Mouse (Mus musculus): ENCODE results near the gene Mrpl23. TPM values are rescaled to one million over a fixed set of nuclear protein-coding genes. Genes with fewer than 3 reads are reported as not detected.

Mrpl23 gene
- total and polyA plus RNA-seq, 3 experiments = 11.4 to 48.2 TPM; not detected in 1

GRCm38 (mm10) chr7:142542771-142543303 is 10.4 kb downstream of the Mrpl23 start:
- H3K4me3 ChIP-seq (ENCODE audit: control insufficient read depth in 1 of 2, insufficient read depth in 1 of 2, low read depth in 2 of 2, low read length in 2 of 2) = no peak overlapping the region
- H3K9ac ChIP-seq (ENCODE audit: control insufficient read depth, low read depth, low read length, poor library complexity, severe bottlenecking) = no peak overlapping the region
- no peaks in the 10 kb centered on the region for H3K27me3 ChIP-seq (ENCODE audit: control insufficient read depth in 1 of 2, insufficient read depth in 2 of 2, low read length in 2 of 2)
- H3K79me2 ChIP-seq (ENCODE audit: control insufficient read depth, insufficient read depth, low read length, poor library complexity) = no peaks in the 10 kb centered on the region
- no peak for TF ChIP-seq ZC3H11A (IDR thresholded peaks at IDR 0.05; ENCODE audit: low read depth, low read length)
- no peak for TF ChIP-seq JUND (IDR thresholded peaks at IDR 0.05; ENCODE audit: low read depth, low read length)
- TF ChIP-seq RCOR1 (IDR thresholded peaks at IDR 0.05; ENCODE audit: low read depth, low read length) = no peak
- no peak for TF ChIP-seq POLR2AphosphoS2 (IDR thresholded peaks at IDR 0.05; ENCODE audit: low read length)
- no peaks in the 10 kb centered on the region for H3K9me3 ChIP-seq (replicated peaks; ENCODE audit: insufficient read depth, low read length)
- H3K36me3 ChIP-seq (ENCODE audit: control insufficient read depth in 1 of 2, insufficient read depth in 2 of 2, low read length in 2 of 2) = no peaks in the 10 kb centered on the region; a peak in 1 of 4 replicates
- no peak for DNase-seq (ENCODE audit: low read depth, low spot score)
- no peak overlapping the region for H3K27ac ChIP-seq (ENCODE audit: control insufficient read depth, low read depth, low read length)
- H3K4me1 ChIP-seq (ENCODE audit: control insufficient read depth in 1 of 2, insufficient read depth in 2 of 2, low read length in 2 of 2) = no peaks in the 10 kb centered on the region

DNA sequence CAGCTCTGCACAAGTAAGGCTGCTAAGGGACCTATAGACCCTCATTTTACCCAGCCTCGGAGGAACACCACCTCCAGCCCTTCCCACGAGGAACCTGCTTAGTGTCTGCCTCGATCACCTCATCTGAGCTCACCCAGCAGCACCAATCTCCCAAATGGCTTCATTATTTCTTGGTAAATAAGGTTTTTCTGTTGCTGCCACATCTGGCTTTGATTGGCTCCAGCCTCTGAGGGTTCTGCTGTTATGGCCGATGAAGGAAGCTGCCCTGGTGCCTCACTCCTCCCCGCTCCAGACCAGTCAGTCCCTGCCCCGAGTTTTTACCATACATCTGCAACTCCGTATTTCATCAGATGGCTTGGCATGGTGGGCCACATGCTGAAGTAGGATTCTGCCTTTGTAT is 13.5 kb downstream of the Mrpl23 start:
- H3K9me3 ChIP-seq (replicated peaks; ENCODE audit: insufficient read depth, low read length) = no peaks in the 10 kb centered on the region
- H3K4me1 ChIP-seq (ENCODE audit: control insufficient read depth in 1 of 2, insufficient read depth in 2 of 2, low read length in 2 of 2) = no peaks in the 10 kb centered on the region
- H3K27ac ChIP-seq (ENCODE audit: control insufficient read depth, low read depth, low read length) = no peak overlapping the region
- no peak overlapping the region for H3K9ac ChIP-seq (ENCODE audit: control insufficient read depth, low read depth, low read length, poor library complexity, severe bottlenecking)
- H3K36me3 ChIP-seq (ENCODE audit: control insufficient read depth in 1 of 2, insufficient read depth in 2 of 2, low read length in 2 of 2) = no peaks in the 10 kb centered on the region
- no peak overlapping the region for H3K4me3 ChIP-seq (ENCODE audit: control insufficient read depth in 1 of 2, insufficient read depth in 1 of 2, low read depth in 2 of 2, low read length in 2 of 2)
- no peaks in the 10 kb centered on the region for H3K27me3 ChIP-seq (ENCODE audit: control insufficient read depth in 1 of 2, insufficient read depth in 2 of 2, low read length in 2 of 2)
- TF ChIP-seq MEF2A (IDR thresholded peaks at IDR 0.05; ENCODE audit: extremely low read depth, insufficient replicate concordance, low read depth, low read length, poor library complexity, severe bottlenecking) (no peak), MAFK (IDR thresholded peaks at IDR 0.05; ENCODE audit: borderline replicate concordance, low read depth, low read length) (no peak), SMC3 (IDR thresholded peaks at IDR 0.05; ENCODE audit: low read depth, low read length) (no peak), TAL1 (IDR thresholded peaks at IDR 0.05; ENCODE audit: low read length) (no peak), NRF1 (IDR thresholded peaks at IDR 0.05; ENCODE audit: insufficient read depth, low read depth, low read length, poor library complexity, severe bottlenecking) (no peak), ZC3H11A (IDR thresholded peaks at IDR 0.05; ENCODE audit: low read depth, low read length) (no peak), MXI1 (IDR thresholded peaks at IDR 0.05; ENCODE audit: low read depth, low read length) (no peak), CHD1 (IDR thresholded peaks at IDR 0.05; ENCODE audit: low read depth, low read length) (no peak), MYB (IDR thresholded peaks at IDR 0.05; ENCODE audit: low read depth, low read length) (no peak), GABPA (IDR thresholded peaks at IDR 0.05; ENCODE audit: low read depth, low read length) (no peak), NELFE (IDR thresholded peaks at IDR 0.05; ENCODE audit: low read depth, low read length) (no peak), KAT2A (conservative IDR thresholded peaks at IDR 0.05; ENCODE audit: low read depth, low read length) (no peak), GATA1 (IDR thresholded peaks at IDR 0.05; ENCODE audit: low read depth, low read length) (no peak), TCF12 (IDR thresholded peaks at IDR 0.05; ENCODE audit: low read depth, low read length) (no peak), E2F4 (IDR thresholded peaks at IDR 0.05; ENCODE audit: borderline replicate concordance, low read depth, low read length) (no peak), USF2 (IDR thresholded peaks at IDR 0.05; ENCODE audit: borderline replicate concordance in 1 of 2, insufficient read depth in 1 of 2, low read depth in 1 of 2, low read length in 2 of 2) (no peak), JUND (IDR thresholded peaks at IDR 0.05; ENCODE audit: low read depth, low read length) (no peak)
- H3K79me2 ChIP-seq (ENCODE audit: control insufficient read depth, insufficient read depth, low read length, poor library complexity) = no peaks in the 10 kb centered on the region
- no peak for DNase-seq (ENCODE audit: low read depth, low spot score)
